9 mouse cellular contexts compared by ENCODE assay signal in genomic region chr9:53254368-53254767, GRCm38 (mm10). TPM values are rescaled to one million over a fixed set of nuclear protein-coding genes. Genes with fewer than 3 reads are reported as not detected.
DNase-seq lines count a peak whose midpoint lies in the region; ATAC-seq lines count a peak whose summit lies in the region.
"Had no signal": no experiment of that assay in that cellular context is flagged by ENCODE, and none has a peak within 500 bp of the region (broad histone marks: within the 10 kb centered on the region; RNA-seq: fewer than 3 reads in every experiment).

No protein-coding gene starts in this region.

- no peaks in the 10 kb centered on the region for H3K36me3 ChIP-seq in hindbrain, embryonic 10.5 days
- H3K36me3 ChIP-seq in hindbrain, embryonic 12.5 days, result no peaks in the 10 kb centered on the region
- H3K36me3 ChIP-seq in intestine, embryonic 14.5 days (ENCODE audit: control insufficient read depth, insufficient read depth, low read length), result no peaks in the 10 kb centered on the region
- no peaks in the 10 kb centered on the region for H3K36me3 ChIP-seq in midbrain, embryonic 13.5 days
- H3K36me3 ChIP-seq: neural tube, embryonic 12.5 days had no signal

- no peak overlapping the region for H3K27ac ChIP-seq in hindbrain, embryonic 10.5 days
- no peak overlapping the region for H3K27ac ChIP-seq in hindbrain, embryonic 12.5 days
- H3K27ac ChIP-seq in intestine, embryonic 14.5 days (ENCODE audit: low read depth), result no peak overlapping the region
- H3K27ac ChIP-seq in midbrain, embryonic 13.5 days, result no peak overlapping the region
- H3K27ac ChIP-seq: neural tube, embryonic 12.5 days had no signal

- WGBS in hindbrain, embryonic 10.5 days, result 10% methylated on average over 4 of the region's 4 CpGs
- WGBS in hindbrain, embryonic 12.5 days, result 12% methylated on average over 4 of the region's 4 CpGs
- 8% methylated on average over 4 of the region's 4 CpGs for WGBS in intestine, embryonic 14.5 days
- WGBS in midbrain, embryonic 13.5 days, result 12% methylated on average over 4 of the region's 4 CpGs

- intact Hi-C loops in left cerebral cortex, postnatal 10 days (cut with DNase I), result loop anchor here (2.0 to 10.0 kb wide), 2 partner anchors 144 to 230 kb away; no protein-coding TSS in a partner anchor

- no peak overlapping the region for H3K4me2 ChIP-seq in hindbrain, embryonic 12.5 days (replicated peaks)
- H3K4me2 ChIP-seq in intestine, embryonic 14.5 days (ENCODE audit: low read length), result no peak overlapping the region
- H3K4me2 ChIP-seq in midbrain, embryonic 13.5 days (replicated peaks), result no peak overlapping the region
- H3K4me2 ChIP-seq: neural tube, embryonic 12.5 days had no signal

- ATAC-seq in hindbrain, embryonic 12.5 days (ENCODE audit: low FRiP score), result no peak; the same call in 1 of the 2 replicates
- ATAC-seq in intestine, embryonic 14.5 days (replicated peaks; ENCODE audit: low FRiP score, low TSS enrichment, low read depth), result peak; percentile 19; the same call in 1 of the 2 replicates
- 0 out of 2 replicates have a peak, but pooled peaks have one; percentile 34 for ATAC-seq in midbrain, embryonic 13.5 days

- H3K4me1 ChIP-seq in hindbrain, embryonic 10.5 days (replicated peaks), result peaks cover 13% of the 10 kb centered on the region
- peaks cover 6% of the 10 kb centered on the region for H3K4me1 ChIP-seq in hindbrain, embryonic 12.5 days
- no peaks in the 10 kb centered on the region for H3K4me1 ChIP-seq in intestine, embryonic 14.5 days (replicated peaks; ENCODE audit: control insufficient read depth, insufficient read depth, low read length)
- H3K4me1 ChIP-seq in midbrain, embryonic 13.5 days (replicated peaks), result peaks cover 6% of the 10 kb centered on the region; the same call in 1 of the 2 replicates

- no peak overlapping the region for H3K4me3 ChIP-seq in hindbrain, embryonic 10.5 days
- no peak overlapping the region for H3K4me3 ChIP-seq in hindbrain, embryonic 12.5 days
- no peak overlapping the region for H3K4me3 ChIP-seq in intestine, embryonic 14.5 days (ENCODE audit: low read depth, low read length)
- no peak overlapping the region for H3K4me3 ChIP-seq in midbrain, embryonic 13.5 days (replicated peaks)
- H3K4me3 ChIP-seq: neural tube, embryonic 12.5 days had no signal

- H3K9me3 ChIP-seq in hindbrain, embryonic 10.5 days, result no peaks in the 10 kb centered on the region
- no peaks in the 10 kb centered on the region for H3K9me3 ChIP-seq in hindbrain, embryonic 12.5 days (replicated peaks)
- no peaks in the 10 kb centered on the region for H3K9me3 ChIP-seq in intestine, embryonic 14.5 days (ENCODE audit: control insufficient read depth, low read length)
- no peaks in the 10 kb centered on the region for H3K9me3 ChIP-seq in midbrain, embryonic 13.5 days
- H3K9me3 ChIP-seq: neural tube, embryonic 12.5 days had no signal

- H3K9ac ChIP-seq in hindbrain, embryonic 12.5 days, result no peak overlapping the region
- no peak overlapping the region for H3K9ac ChIP-seq in intestine, embryonic 14.5 days (ENCODE audit: low read length)
- H3K9ac ChIP-seq in midbrain, embryonic 13.5 days (replicated peaks), result no peak overlapping the region
- H3K9ac ChIP-seq: neural tube, embryonic 12.5 days had no signal

- peak; percentile 62 for DNase-seq in hindbrain, embryonic 10.5 days (ENCODE audit: low spot score)
- peak; percentile 83 for DNase-seq in cerebellum, adult 8-10 months
- peak; percentile 78 for DNase-seq in forelimb bud, embryonic 11.5 days (ENCODE audit: low read depth, low spot score)
- peak; percentile 83 for DNase-seq in intestine, embryonic 14.5 days (ENCODE audit: low spot score)
- DNase-seq in left cerebral cortex, postnatal 10 days (ENCODE audit: extremely low spot score in 1 of 2, low spot score in 2 of 2), result peak; percentile 76 to 79
- peak; percentile 38 to 60 for DNase-seq in spleen, postnatal 36 days (ENCODE audit: low spot score in 2 of 2)

- no peaks in the 10 kb centered on the region for H3K27me3 ChIP-seq in hindbrain, embryonic 10.5 days (ENCODE audit: insufficient read depth, poor library complexity, severe bottlenecking)
- no peaks in the 10 kb centered on the region for H3K27me3 ChIP-seq in hindbrain, embryonic 12.5 days
- H3K27me3 ChIP-seq in intestine, embryonic 14.5 days (replicated peaks; ENCODE audit: control insufficient read depth, insufficient read depth, low read length), result no peaks in the 10 kb centered on the region
- H3K27me3 ChIP-seq in midbrain, embryonic 13.5 days, result no peaks in the 10 kb centered on the region
- H3K27me3 ChIP-seq: neural tube, embryonic 12.5 days had no signal

RNA-seq across cellular contexts. Expression of gene Ddx10, which starts 6.5 kb away (rescaled TPM):
- polyA plus RNA-seq in hindbrain, embryonic 10.5 days (2016; fragmentation: Nextera tagmentation; extraction: Ambion mirVana), result 21.1 and 31.4 TPM in 2 replicates
- 28.1 and 28.5 TPM in 2 replicates for polyA plus RNA-seq in hindbrain, embryonic 12.5 days (2016; fragmentation: Nextera tagmentation; extraction: Ambion mirVana)
- polyA plus RNA-seq in intestine, embryonic 14.5 days (2014; fragmentation: Nextera tagmentation; extraction: Ambion mirVana), result 31.2 and 34.2 TPM in 2 replicates
- total RNA-seq in left cerebral cortex, postnatal 10 days (2021), result 10 to 100 TPM; 22.1 to 22.7 TPM
- polyA plus RNA-seq in midbrain, embryonic 13.5 days (2015; fragmentation: Nextera tagmentation; extraction: Ambion mirVana), result 24.7 and 25.0 TPM in 2 replicates

RNA-seq across cellular contexts. Expression of gene Exph5, which starts 47.1 kb away (rescaled TPM):
- polyA plus RNA-seq in hindbrain, embryonic 10.5 days (2016; fragmentation: Nextera tagmentation; extraction: Ambion mirVana), result 0.70 and 1.3 TPM in 2 replicates
- 0.49 and 0.76 TPM in 2 replicates for polyA plus RNA-seq in hindbrain, embryonic 12.5 days (2016; fragmentation: Nextera tagmentation; extraction: Ambion mirVana)
- polyA plus RNA-seq in intestine, embryonic 14.5 days (2014; fragmentation: Nextera tagmentation; extraction: Ambion mirVana), result 4.9 and 6.2 TPM in 2 replicates
- 1 to 10 TPM; 6.6 to 7.9 TPM for total RNA-seq in left cerebral cortex, postnatal 10 days (2021)
- 0.13 and 0.27 TPM in 2 replicates for polyA plus RNA-seq in midbrain, embryonic 13.5 days (2015; fragmentation: Nextera tagmentation; extraction: Ambion mirVana)
